Mouse (Mus musculus): Measurements from ENCODE around the gene Hs6st3. TPM values are rescaled to one million over a fixed set of nuclear protein-coding genes. Genes with fewer than 3 reads are reported as not detected.

Gene Hs6st3
- polyA plus RNA-seq, 1 experiment, result 1.2 TPM

DNA sequence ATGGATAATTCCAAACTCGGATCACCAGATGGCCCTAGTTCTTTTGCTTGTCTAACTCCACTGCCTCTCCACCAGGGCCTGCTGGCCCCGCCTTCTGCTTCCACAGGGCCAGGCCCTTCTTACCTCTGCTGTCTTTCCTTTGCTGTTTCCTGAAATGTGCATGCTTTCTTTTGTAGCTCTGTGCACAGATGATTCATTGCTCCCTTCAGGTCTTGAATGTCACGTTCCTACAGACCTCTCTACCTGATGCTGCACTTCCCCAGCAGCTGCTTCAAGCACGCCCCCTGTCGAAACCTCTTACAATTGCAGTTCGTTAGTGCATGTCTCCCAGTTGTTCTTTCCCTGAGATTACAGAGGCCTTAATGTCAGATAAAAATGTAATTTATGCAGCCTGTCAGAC lies 682.4 kb downstream of the Hs6st3 start:
- Histone ChIP-seq H3K36me3 (ENCODE audit: control insufficient read depth, insufficient read depth, low read length, poor library complexity, severe bottlenecking) (no peaks in the 10 kb centered on the region), H3K27me3 (ENCODE audit: control insufficient read depth, insufficient read depth, low read length, poor library complexity, severe bottlenecking) (no peaks in the 10 kb centered on the region), H3K27ac (ENCODE audit: insufficient read depth, low read length) (no peak overlapping the region), H3K9me3 (replicated peaks; ENCODE audit: control insufficient read depth, insufficient read depth, low read length, poor library complexity, severe bottlenecking) (no peaks in the 10 kb centered on the region), H3K9ac (ENCODE audit: low read depth, poor library complexity, severe bottlenecking) (no peak overlapping the region), H3K4me3 (ENCODE audit: low read depth, low read length) (no peak overlapping the region), H3K4me1 (ENCODE audit: control insufficient read depth, insufficient read depth, low read length) (no peaks in the 10 kb centered on the region)
- TF ChIP-seq POLR2A (IDR thresholded peaks at IDR 0.05; ENCODE audit: insufficient read depth, low read length) (no peak), EP300 (IDR thresholded peaks at IDR 0.05; ENCODE audit: insufficient read depth, low read depth, low read length) (no peak), CTCF (IDR thresholded peaks at IDR 0.05; ENCODE audit: low read depth, low read length) (peak; percentile 34)

DNA sequence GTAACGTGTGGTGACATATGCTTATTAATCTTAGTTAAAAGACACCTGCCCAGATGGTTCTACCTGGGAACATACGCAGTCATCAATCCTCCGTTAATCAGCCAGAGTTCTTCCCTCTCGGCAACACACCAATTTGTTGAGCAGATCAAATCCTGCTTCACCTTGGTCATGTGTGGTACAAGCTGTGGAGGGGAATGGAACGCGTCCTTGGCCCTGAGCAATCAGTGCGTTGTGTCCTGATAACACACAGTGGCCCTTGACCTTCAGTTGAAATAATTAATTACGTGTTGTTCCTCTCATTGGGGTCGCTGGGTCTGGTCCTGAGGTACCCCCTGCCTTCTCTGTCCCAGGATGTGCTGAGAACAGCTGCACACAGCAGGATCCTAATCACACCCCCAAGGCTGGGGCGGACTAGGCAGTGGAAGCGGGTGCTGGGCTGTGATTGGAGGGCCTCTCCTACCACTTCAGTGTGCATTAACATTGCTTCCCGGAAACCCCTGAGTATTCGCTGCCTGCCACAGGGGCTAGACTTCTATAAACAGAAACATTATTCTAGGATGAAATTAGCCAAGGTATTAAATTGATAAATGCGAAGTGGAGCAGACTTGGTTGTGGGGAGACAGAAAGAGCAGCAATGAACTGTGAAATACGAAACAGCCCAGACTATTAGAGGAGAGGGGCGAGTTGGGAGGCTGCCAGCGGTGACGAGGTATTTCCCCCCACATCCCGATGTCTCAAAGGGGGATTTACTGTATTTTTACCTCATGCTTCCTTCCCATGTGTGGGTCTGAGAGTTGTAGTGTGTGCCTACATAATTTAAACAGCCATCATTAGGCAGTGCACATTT lies 693.2 kb downstream of the Hs6st3 start:
- Histone ChIP-seq H3K4me3 (ENCODE audit: low read depth, low read length) (no peak overlapping the region), H3K9me3 (replicated peaks; ENCODE audit: control insufficient read depth, insufficient read depth, low read length, poor library complexity, severe bottlenecking) (no peaks in the 10 kb centered on the region), H3K27me3 (ENCODE audit: control insufficient read depth, insufficient read depth, low read length, poor library complexity, severe bottlenecking) (no peaks in the 10 kb centered on the region), H3K4me1 (ENCODE audit: control insufficient read depth, insufficient read depth, low read length) (no peaks in the 10 kb centered on the region), H3K27ac (ENCODE audit: insufficient read depth, low read length) (no peak overlapping the region), H3K9ac (ENCODE audit: low read depth, poor library complexity, severe bottlenecking) (no peak overlapping the region), H3K36me3 (ENCODE audit: control insufficient read depth, insufficient read depth, low read length, poor library complexity, severe bottlenecking) (no peaks in the 10 kb centered on the region)
- TF ChIP-seq CTCF (IDR thresholded peaks at IDR 0.05; ENCODE audit: low read depth, low read length) (no peak), POLR2A (IDR thresholded peaks at IDR 0.05; ENCODE audit: insufficient read depth, low read length) (no peak), EP300 (IDR thresholded peaks at IDR 0.05; ENCODE audit: insufficient read depth, low read depth, low read length) (no peak)

DNA sequence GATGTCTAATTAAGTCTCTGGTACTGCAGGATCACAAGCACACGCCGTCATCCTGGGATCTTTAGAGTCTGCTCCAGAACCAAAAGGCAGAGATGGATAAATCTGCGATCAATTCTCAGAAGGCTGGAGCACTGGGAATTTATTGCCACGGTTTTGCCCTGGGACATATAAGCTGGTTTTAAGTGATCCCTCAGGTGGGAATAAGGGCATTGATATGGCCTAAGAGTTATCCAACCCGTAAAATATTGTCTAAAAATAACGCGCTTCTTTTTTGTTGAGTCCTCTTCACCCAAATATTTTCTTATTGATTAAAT lies 693.8 kb downstream of the Hs6st3 start:
- no peak overlapping the region for H3K4me3 ChIP-seq (ENCODE audit: low read depth, low read length)
- TF ChIP-seq POLR2A (IDR thresholded peaks at IDR 0.05; ENCODE audit: insufficient read depth, low read length) (no peak), CTCF (IDR thresholded peaks at IDR 0.05; ENCODE audit: low read depth, low read length) (no peak), EP300 (IDR thresholded peaks at IDR 0.05; ENCODE audit: insufficient read depth, low read depth, low read length) (no peak)
- H3K9me3 ChIP-seq (replicated peaks; ENCODE audit: control insufficient read depth, insufficient read depth, low read length, poor library complexity, severe bottlenecking), result no peaks in the 10 kb centered on the region
- no peaks in the 10 kb centered on the region for H3K36me3 ChIP-seq (ENCODE audit: control insufficient read depth, insufficient read depth, low read length, poor library complexity, severe bottlenecking)
- no peak overlapping the region for H3K27ac ChIP-seq (ENCODE audit: insufficient read depth, low read length)
- H3K4me1 ChIP-seq (ENCODE audit: control insufficient read depth, insufficient read depth, low read length), result no peaks in the 10 kb centered on the region
- H3K9ac ChIP-seq (ENCODE audit: low read depth, poor library complexity, severe bottlenecking), result no peak overlapping the region
- no peaks in the 10 kb centered on the region for H3K27me3 ChIP-seq (ENCODE audit: control insufficient read depth, insufficient read depth, low read length, poor library complexity, severe bottlenecking)

GRCm38 (mm10) chr14:119832940-119833339 lies 694.8 kb downstream of the Hs6st3 start:
- Histone ChIP-seq H3K9ac (ENCODE audit: low read depth, poor library complexity, severe bottlenecking) (no peak overlapping the region), H3K4me3 (ENCODE audit: low read depth, low read length) (no peak overlapping the region), H3K36me3 (ENCODE audit: control insufficient read depth, insufficient read depth, low read length, poor library complexity, severe bottlenecking) (no peaks in the 10 kb centered on the region), H3K27me3 (ENCODE audit: control insufficient read depth, insufficient read depth, low read length, poor library complexity, severe bottlenecking) (no peaks in the 10 kb centered on the region), H3K4me1 (ENCODE audit: control insufficient read depth, insufficient read depth, low read length) (no peaks in the 10 kb centered on the region), H3K27ac (ENCODE audit: insufficient read depth, low read length) (no peak overlapping the region), H3K9me3 (replicated peaks; ENCODE audit: control insufficient read depth, insufficient read depth, low read length, poor library complexity, severe bottlenecking) (no peaks in the 10 kb centered on the region)
- TF ChIP-seq CTCF (IDR thresholded peaks at IDR 0.05; ENCODE audit: low read depth, low read length) (no peak), POLR2A (IDR thresholded peaks at IDR 0.05; ENCODE audit: insufficient read depth, low read length) (no peak), EP300 (IDR thresholded peaks at IDR 0.05; ENCODE audit: insufficient read depth, low read depth, low read length) (no peak)

DNA sequence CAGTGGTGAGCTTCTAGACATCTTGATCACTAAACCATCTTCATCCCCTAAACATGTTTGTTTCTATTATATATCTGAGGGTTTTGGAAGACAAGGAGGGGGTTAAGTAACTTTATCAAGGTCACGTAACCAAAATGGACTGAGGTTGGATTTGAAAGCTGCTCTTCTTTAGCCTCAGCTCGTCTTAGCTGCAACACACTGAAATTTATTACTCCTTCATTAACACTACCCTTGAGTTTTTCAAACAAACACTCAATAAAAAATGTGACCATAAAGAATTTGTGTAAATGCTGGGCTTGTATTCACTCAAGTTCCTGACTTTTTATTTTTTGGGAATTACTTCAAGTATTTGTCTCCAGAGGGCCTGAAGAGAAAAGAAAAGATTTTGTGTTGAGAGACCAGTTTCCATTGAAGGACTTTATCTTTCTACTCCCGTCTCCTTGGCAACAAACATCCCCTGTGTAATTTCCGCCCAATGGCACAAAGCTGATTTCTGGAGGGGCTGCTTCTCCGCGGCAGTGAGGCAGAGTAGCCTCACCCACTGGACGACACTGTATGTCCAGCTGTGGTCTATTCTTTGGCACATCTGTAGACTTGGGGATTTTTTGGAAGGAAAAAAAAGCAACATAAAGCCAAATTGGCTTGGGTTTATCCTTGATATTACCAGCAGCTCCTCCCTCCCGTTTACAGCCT lies 696.0 kb downstream of the Hs6st3 start:
- TF ChIP-seq EP300 (IDR thresholded peaks at IDR 0.05; ENCODE audit: insufficient read depth, low read depth, low read length), result no peak
- no peak for TF ChIP-seq POLR2A (IDR thresholded peaks at IDR 0.05; ENCODE audit: insufficient read depth, low read length)
- no peak for TF ChIP-seq CTCF (IDR thresholded peaks at IDR 0.05; ENCODE audit: low read depth, low read length)
- Histone ChIP-seq H3K27me3 (ENCODE audit: control insufficient read depth, insufficient read depth, low read length, poor library complexity, severe bottlenecking) (no peaks in the 10 kb centered on the region), H3K4me1 (ENCODE audit: control insufficient read depth, insufficient read depth, low read length) (no peaks in the 10 kb centered on the region), H3K9ac (ENCODE audit: low read depth, poor library complexity, severe bottlenecking) (no peak overlapping the region), H3K36me3 (ENCODE audit: control insufficient read depth, insufficient read depth, low read length, poor library complexity, severe bottlenecking) (no peaks in the 10 kb centered on the region), H3K4me3 (ENCODE audit: low read depth, low read length) (no peak overlapping the region), H3K27ac (ENCODE audit: insufficient read depth, low read length) (no peak overlapping the region), H3K9me3 (replicated peaks; ENCODE audit: control insufficient read depth, insufficient read depth, low read length, poor library complexity, severe bottlenecking) (no peaks in the 10 kb centered on the region)

- Histone ChIP-seq H3K36me3 (ENCODE audit: control insufficient read depth, insufficient read depth, low read length, poor library complexity, severe bottlenecking) (no peaks in the 10 kb centered on the region), H3K9ac (ENCODE audit: low read depth, poor library complexity, severe bottlenecking) (no peak overlapping the region), H3K9me3 (replicated peaks; ENCODE audit: control insufficient read depth, insufficient read depth, low read length, poor library complexity, severe bottlenecking) (no peaks in the 10 kb centered on the region), H3K27me3 (ENCODE audit: control insufficient read depth, insufficient read depth, low read length, poor library complexity, severe bottlenecking) (no peaks in the 10 kb centered on the region), H3K4me1 (ENCODE audit: control insufficient read depth, insufficient read depth, low read length) (no peaks in the 10 kb centered on the region), H3K27ac (ENCODE audit: insufficient read depth, low read length) (no peak overlapping the region), H3K4me3 (ENCODE audit: low read depth, low read length) (no peak overlapping the region)
- TF ChIP-seq POLR2A (IDR thresholded peaks at IDR 0.05; ENCODE audit: insufficient read depth, low read length), result no peak
- TF ChIP-seq CTCF (IDR thresholded peaks at IDR 0.05; ENCODE audit: low read depth, low read length), result no peak
- TF ChIP-seq EP300 (IDR thresholded peaks at IDR 0.05; ENCODE audit: insufficient read depth, low read depth, low read length), result no peak
Measured at GRCm38 (mm10) chr14:119836051-119836450, 697.9 kb downstream of the Hs6st3 start.

All from ES-Bruce4 (cell line).